Mouse (Mus musculus) urinary bladder, postnatal 4 days (tissue): Measurements from ENCODE around the gene Enthd1.

ENCODE experiments used
- DNase-seq, 2 experiments: peaks; one replicate each; pipeline ENCODE4 v3.0.0; 2021 to 2022; ENCODE audit warnings: low spot score in 2 of 2

Enthd1 gene

GRCm38 (mm10) chr15:80574211-80575040 lies 9.5 kb upstream of the Enthd1 start:
- no peak for DNase-seq

GRCm38 (mm10) chr15:80572811-80573520 lies 8.0 kb upstream of the Enthd1 start:
- no peak for DNase-seq

- no peak for DNase-seq
Measured at GRCm38 (mm10) chr15:80572291-80572690, 7.3 kb upstream of the Enthd1 start, which contains the start of gene Grap2. TSS of gene Grap2 (plus strand) at chr15:80572594.

GRCm38 (mm10) chr15:80571611-80572010 lies 6.7 kb upstream of the Enthd1 start:
- no peak for DNase-seq

- no peak for DNase-seq
Measured at GRCm38 (mm10) chr15:80570226-80570625, 5.3 kb upstream of the Enthd1 start.

- no peak for DNase-seq
Measured at GRCm38 (mm10) chr15:80569205-80569604, 4.2 kb upstream of the Enthd1 start.

GRCm38 (mm10) chr15:80567731-80568130 lies 2.8 kb upstream of the Enthd1 start:
- no peak for DNase-seq

GRCm38 (mm10) chr15:80567139-80567538 lies 2.2 kb upstream of the Enthd1 start:
- no peak for DNase-seq

GRCm38 (mm10) chr15:80566696-80567095 lies 1.7 kb upstream of the Enthd1 start:
- no peak for DNase-seq

- DNase-seq = no peak
Measured at GRCm38 (mm10) chr15:80563634-80564208, 1.2 kb downstream of the Enthd1 start.

- DNase-seq = no peak
Measured at GRCm38 (mm10) chr15:80562446-80562845, 2.5 kb downstream of the Enthd1 start.

- no peak for DNase-seq
Measured at GRCm38 (mm10) chr15:80560646-80561580, 4.0 kb downstream of the Enthd1 start.

- DNase-seq = no peak
Measured at GRCm38 (mm10) chr15:80559978-80560377, 5.0 kb downstream of the Enthd1 start.

GRCm38 (mm10) chr15:80559534-80559933 lies 5.4 kb downstream of the Enthd1 start:
- DNase-seq = no peak

GRCm38 (mm10) chr15:80557745-80558144 lies 7.2 kb downstream of the Enthd1 start:
- DNase-seq = no peak

GRCm38 (mm10) chr15:80556021-80556420 lies 8.9 kb downstream of the Enthd1 start:
- DNase-seq = no peak

- no peak for DNase-seq
Measured at GRCm38 (mm10) chr15:80554860-80555822, 9.8 kb downstream of the Enthd1 start.

GRCm38 (mm10) chr15:80545430-80545829 lies 19.5 kb downstream of the Enthd1 start:
- no peak for DNase-seq

- DNase-seq = no peak
Measured at GRCm38 (mm10) chr15:80544115-80544514, 20.8 kb downstream of the Enthd1 start.

- DNase-seq = no peak
Measured at GRCm38 (mm10) chr15:80538671-80539340, 26.1 kb downstream of the Enthd1 start.
